Mouse (Mus musculus): ENCODE measurements around the gene Pde1c. TPM values are rescaled to one million over a fixed set of nuclear protein-coding genes. Genes with fewer than 3 reads are reported as not detected.

The Pde1c gene
- polyA plus RNA-seq, 1 experiment from 2014 or later, result 2.7 TPM

GRCm38 (mm10) chr6:56347207-56347606, 221.7 kb downstream of the Pde1c start:
- H3K27ac ChIP-seq (replicated peaks; ENCODE audit: low read depth, low read length), result no peak overlapping the region
- H3K27me3 ChIP-seq (ENCODE audit: control insufficient read depth, insufficient read depth, low read length), result no peaks in the 10 kb centered on the region
- WGBS, result 85% methylated on average over 3 of the region's 3 CpGs
- no peak overlapping the region for H3K9ac ChIP-seq (replicated peaks; ENCODE audit: low read length)
- DNase-seq (ENCODE audit: low spot score), result no peak
- no peaks in the 10 kb centered on the region for H3K9me3 ChIP-seq (replicated peaks; ENCODE audit: control insufficient read depth, low read length)
- H3K36me3 ChIP-seq (replicated peaks; ENCODE audit: control insufficient read depth, insufficient read depth, low read depth, low read length), result no peaks in the 10 kb centered on the region
- no peaks in the 10 kb centered on the region for H3K4me1 ChIP-seq (ENCODE audit: control insufficient read depth, insufficient read depth, low read length)
- no peak for ATAC-seq (replicated peaks; ENCODE audit: insufficient number of reproducible peaks, low FRiP score, low TSS enrichment, low read depth)
- no peak overlapping the region for H3K4me3 ChIP-seq (ENCODE audit: low read depth, low read length)
- no peak overlapping the region for H3K4me2 ChIP-seq (ENCODE audit: low read depth, low read length)

- H3K27me3 ChIP-seq (ENCODE audit: control insufficient read depth, insufficient read depth, low read length), result no peaks in the 10 kb centered on the region
- no peak for DNase-seq (ENCODE audit: low spot score)
- H3K9me3 ChIP-seq (replicated peaks; ENCODE audit: control insufficient read depth, low read length), result no peaks in the 10 kb centered on the region
- no peak overlapping the region for H3K4me2 ChIP-seq (ENCODE audit: low read depth, low read length)
- no peaks in the 10 kb centered on the region for H3K36me3 ChIP-seq (replicated peaks; ENCODE audit: control insufficient read depth, insufficient read depth, low read depth, low read length)
- H3K9ac ChIP-seq (replicated peaks; ENCODE audit: low read length), result no peak overlapping the region
- WGBS, result 51% methylated on average over 4 of the region's 4 CpGs
- no peak overlapping the region for H3K27ac ChIP-seq (replicated peaks; ENCODE audit: low read depth, low read length)
- no peak overlapping the region for H3K4me3 ChIP-seq (ENCODE audit: low read depth, low read length)
- no peaks in the 10 kb centered on the region for H3K4me1 ChIP-seq (ENCODE audit: control insufficient read depth, insufficient read depth, low read length)
- no peak for ATAC-seq (replicated peaks; ENCODE audit: insufficient number of reproducible peaks, low FRiP score, low TSS enrichment, low read depth)
Measured at GRCm38 (mm10) chr6:56345082-56345481, 223.8 kb downstream of the Pde1c start.

- no peaks in the 10 kb centered on the region for H3K4me1 ChIP-seq (ENCODE audit: control insufficient read depth, insufficient read depth, low read length)
- ATAC-seq (replicated peaks; ENCODE audit: insufficient number of reproducible peaks, low FRiP score, low TSS enrichment, low read depth), result no peak
- no peak overlapping the region for H3K4me3 ChIP-seq (ENCODE audit: low read depth, low read length)
- H3K9me3 ChIP-seq (replicated peaks; ENCODE audit: control insufficient read depth, low read length), result no peaks in the 10 kb centered on the region
- H3K4me2 ChIP-seq (ENCODE audit: low read depth, low read length), result no peak overlapping the region
- no peaks in the 10 kb centered on the region for H3K36me3 ChIP-seq (replicated peaks; ENCODE audit: control insufficient read depth, insufficient read depth, low read depth, low read length)
- no peak overlapping the region for H3K9ac ChIP-seq (replicated peaks; ENCODE audit: low read length)
- H3K27ac ChIP-seq (replicated peaks; ENCODE audit: low read depth, low read length), result no peak overlapping the region
- WGBS, result 68% methylated on average over 1 of the region's 1 CpGs
- no peaks in the 10 kb centered on the region for H3K27me3 ChIP-seq (ENCODE audit: control insufficient read depth, insufficient read depth, low read length)
- DNase-seq (ENCODE audit: low spot score), result no peak
Measured at GRCm38 (mm10) chr6:56342005-56342404, 226.9 kb downstream of the Pde1c start.

- no peak overlapping the region for H3K9ac ChIP-seq (replicated peaks; ENCODE audit: low read length)
- no peak overlapping the region for H3K4me3 ChIP-seq (ENCODE audit: low read depth, low read length)
- no peaks in the 10 kb centered on the region for H3K27me3 ChIP-seq (ENCODE audit: control insufficient read depth, insufficient read depth, low read length)
- no peaks in the 10 kb centered on the region for H3K4me1 ChIP-seq (ENCODE audit: control insufficient read depth, insufficient read depth, low read length)
- no peak for DNase-seq (ENCODE audit: low spot score)
- H3K27ac ChIP-seq (replicated peaks; ENCODE audit: low read depth, low read length), result no peak overlapping the region
- 85% methylated on average over 3 of the region's 3 CpGs for WGBS
- H3K36me3 ChIP-seq (replicated peaks; ENCODE audit: control insufficient read depth, insufficient read depth, low read depth, low read length), result no peaks in the 10 kb centered on the region
- H3K4me2 ChIP-seq (ENCODE audit: low read depth, low read length), result no peak overlapping the region
- H3K9me3 ChIP-seq (replicated peaks; ENCODE audit: control insufficient read depth, low read length), result no peaks in the 10 kb centered on the region
- ATAC-seq (replicated peaks; ENCODE audit: insufficient number of reproducible peaks, low FRiP score, low TSS enrichment, low read depth), result no peak
Measured at GRCm38 (mm10) chr6:56335811-56336446, 233.0 kb downstream of the Pde1c start.

- H3K9me3 ChIP-seq (replicated peaks; ENCODE audit: control insufficient read depth, low read length), result no peaks in the 10 kb centered on the region
- H3K9ac ChIP-seq (replicated peaks; ENCODE audit: low read length), result no peak overlapping the region
- no peak overlapping the region for H3K27ac ChIP-seq (replicated peaks; ENCODE audit: low read depth, low read length)
- H3K4me2 ChIP-seq (ENCODE audit: low read depth, low read length), result no peak overlapping the region
- no peaks in the 10 kb centered on the region for H3K27me3 ChIP-seq (ENCODE audit: control insufficient read depth, insufficient read depth, low read length)
- DNase-seq (ENCODE audit: low spot score) (no peak), ATAC-seq (replicated peaks; ENCODE audit: insufficient number of reproducible peaks, low FRiP score, low TSS enrichment, low read depth) (no peak)
- no peaks in the 10 kb centered on the region for H3K4me1 ChIP-seq (ENCODE audit: control insufficient read depth, insufficient read depth, low read length)
- 76% methylated on average over 4 of the region's 4 CpGs for WGBS
- H3K4me3 ChIP-seq (ENCODE audit: low read depth, low read length), result no peak overlapping the region
- no peaks in the 10 kb centered on the region for H3K36me3 ChIP-seq (replicated peaks; ENCODE audit: control insufficient read depth, insufficient read depth, low read depth, low read length)
Measured at GRCm38 (mm10) chr6:56332149-56332548, 236.8 kb downstream of the Pde1c start.

- DNase-seq (ENCODE audit: low spot score) (no peak), ATAC-seq (replicated peaks; ENCODE audit: insufficient number of reproducible peaks, low FRiP score, low TSS enrichment, low read depth) (no peak)
- Histone ChIP-seq H3K9ac (replicated peaks; ENCODE audit: low read length) (no peak overlapping the region), H3K36me3 (replicated peaks; ENCODE audit: control insufficient read depth, insufficient read depth, low read depth, low read length) (no peaks in the 10 kb centered on the region), H3K4me2 (ENCODE audit: low read depth, low read length) (no peak overlapping the region), H3K4me1 (ENCODE audit: control insufficient read depth, insufficient read depth, low read length) (no peaks in the 10 kb centered on the region), H3K4me3 (ENCODE audit: low read depth, low read length) (no peak overlapping the region), H3K27me3 (ENCODE audit: control insufficient read depth, insufficient read depth, low read length) (no peaks in the 10 kb centered on the region), H3K9me3 (replicated peaks; ENCODE audit: control insufficient read depth, low read length) (no peaks in the 10 kb centered on the region), H3K27ac (replicated peaks; ENCODE audit: low read depth, low read length) (no peak overlapping the region)
- WGBS, result 88% methylated on average over 6 of the region's 6 CpGs
Measured at GRCm38 (mm10) chr6:56331432-56331831, 237.5 kb downstream of the Pde1c start.

- H3K4me2 ChIP-seq (ENCODE audit: low read depth, low read length), result no peak overlapping the region
- H3K27me3 ChIP-seq (ENCODE audit: control insufficient read depth, insufficient read depth, low read length), result no peaks in the 10 kb centered on the region
- ATAC-seq (replicated peaks; ENCODE audit: insufficient number of reproducible peaks, low FRiP score, low TSS enrichment, low read depth) (no peak), DNase-seq (ENCODE audit: low spot score) (no peak)
- no peak overlapping the region for H3K9ac ChIP-seq (replicated peaks; ENCODE audit: low read length)
- H3K4me3 ChIP-seq (ENCODE audit: low read depth, low read length), result no peak overlapping the region
- WGBS, result 71% methylated on average over 1 of the region's 1 CpGs
- no peak overlapping the region for H3K27ac ChIP-seq (replicated peaks; ENCODE audit: low read depth, low read length)
- no peaks in the 10 kb centered on the region for H3K4me1 ChIP-seq (ENCODE audit: control insufficient read depth, insufficient read depth, low read length)
- H3K9me3 ChIP-seq (replicated peaks; ENCODE audit: control insufficient read depth, low read length), result no peaks in the 10 kb centered on the region
- H3K36me3 ChIP-seq (replicated peaks; ENCODE audit: control insufficient read depth, insufficient read depth, low read depth, low read length), result no peaks in the 10 kb centered on the region
Measured at GRCm38 (mm10) chr6:56328103-56328502, 240.8 kb downstream of the Pde1c start.

- DNase-seq (ENCODE audit: low spot score), result peak; percentile 50
- ATAC-seq (replicated peaks; ENCODE audit: insufficient number of reproducible peaks, low FRiP score, low TSS enrichment, low read depth), result no peak
- 1% methylated on average over 3 of the region's 3 CpGs for WGBS
Measured at GRCm38 (mm10) chr6:56322799-56323198, 246.1 kb downstream of the Pde1c start.

More at GRCm38 (mm10) chr6:56322799-56323198, 246.1 kb downstream of the Pde1c start:
- H3K36me3 ChIP-seq (replicated peaks; ENCODE audit: control insufficient read depth, insufficient read depth, low read depth, low read length), result no peaks in the 10 kb centered on the region
- no peak overlapping the region for H3K27ac ChIP-seq (replicated peaks; ENCODE audit: low read depth, low read length)
- no peaks in the 10 kb centered on the region for H3K27me3 ChIP-seq (ENCODE audit: control insufficient read depth, insufficient read depth, low read length)
- H3K4me2 ChIP-seq (ENCODE audit: low read depth, low read length), result no peak overlapping the region
- H3K4me1 ChIP-seq (ENCODE audit: control insufficient read depth, insufficient read depth, low read length), result no peaks in the 10 kb centered on the region
- no peak overlapping the region for H3K9ac ChIP-seq (replicated peaks; ENCODE audit: low read length)
- no peaks in the 10 kb centered on the region for H3K9me3 ChIP-seq (replicated peaks; ENCODE audit: control insufficient read depth, low read length)
- H3K4me3 ChIP-seq (ENCODE audit: low read depth, low read length), result no peak overlapping the region

Measured in embryonic facial prominence, embryonic 11.5 days (tissue).